Mouse (Mus musculus): Measurements from ENCODE around the gene Arhgap10. TPM values are rescaled to one million over a fixed set of nuclear protein-coding genes. Genes with fewer than 3 reads are reported as not detected.

Arhgap10 gene
- polyA plus RNA-seq, 1 experiment from 2014 or later, result 26.1 TPM

- peaks cover 39% of the 10 kb centered on the region for H3K36me3 ChIP-seq (replicated peaks)
- H3K4me1 ChIP-seq, result 0 out of 2 replicates have a peak, but pooled peaks cover 5% of the 10 kb centered on the region
- no peak overlapping the region for H3K4me3 ChIP-seq
- H3K27ac ChIP-seq (replicated peaks), result no peak overlapping the region
- peaks cover 36% of the 10 kb centered on the region for H3K9me3 ChIP-seq
- WGBS, result 92% methylated on average over 5 of the region's 5 CpGs
- no peak for DNase-seq (ENCODE audit: low spot score)
- no peaks in the 10 kb centered on the region for H3K27me3 ChIP-seq (replicated peaks; ENCODE audit: low read depth, poor library complexity, severe bottlenecking)
These were observed 66.7 kb downstream of the Arhgap10 start for GRCm38 (mm10) chr8:77451052-77451451.

GRCm38 (mm10) chr8:77446294-77446693, 71.5 kb downstream of the Arhgap10 start:
- Histone ChIP-seq H3K27me3 (replicated peaks; ENCODE audit: low read depth, poor library complexity, severe bottlenecking) (no peaks in the 10 kb centered on the region), H3K27ac (replicated peaks) (no peak overlapping the region), H3K9me3 (peaks cover 35% of the 10 kb centered on the region), H3K36me3 (replicated peaks) (peaks cover 36% of the 10 kb centered on the region), H3K4me3 (no peak overlapping the region), H3K4me1 (peaks cover 14% of the 10 kb centered on the region; the same call in 1 of the 2 replicates)
- WGBS, result 92% methylated on average over 12 of the region's 12 CpGs
- DNase-seq (ENCODE audit: low spot score), result no peak

DNA sequence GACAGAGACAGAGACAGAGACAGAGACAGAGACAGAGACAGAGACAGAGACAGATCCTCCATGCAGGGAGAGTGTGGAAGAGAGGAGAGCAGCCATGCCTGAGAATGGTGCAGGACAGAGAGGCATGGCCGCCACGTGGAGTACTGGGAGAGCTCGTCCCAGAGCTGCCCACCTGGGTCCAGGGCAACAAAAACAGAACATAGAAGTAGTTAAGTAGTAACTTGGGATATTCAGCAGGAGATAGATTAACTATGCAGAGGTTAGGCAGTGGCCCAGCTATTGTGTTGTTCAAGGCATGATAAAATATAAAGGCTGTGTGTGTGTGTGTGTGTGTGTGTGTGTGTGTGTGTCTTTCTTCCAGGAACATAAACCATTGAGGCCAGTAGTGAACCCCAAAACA, 72.1 kb downstream of the Arhgap10 start:
- H3K27ac ChIP-seq (replicated peaks), result no peak overlapping the region
- H3K27me3 ChIP-seq (replicated peaks; ENCODE audit: low read depth, poor library complexity, severe bottlenecking), result no peaks in the 10 kb centered on the region
- no peak for DNase-seq (ENCODE audit: low spot score)
- 82% methylated on average over 3 of the region's 3 CpGs for WGBS
- H3K4me1 ChIP-seq, result peaks cover 17% of the 10 kb centered on the region
- H3K9me3 ChIP-seq, result peaks cover 29% of the 10 kb centered on the region
- no peak overlapping the region for H3K4me3 ChIP-seq
- peaks cover 31% of the 10 kb centered on the region for H3K36me3 ChIP-seq (replicated peaks)

GRCm38 (mm10) chr8:77444166-77444870, 73.4 kb downstream of the Arhgap10 start:
- Histone ChIP-seq H3K4me1 (peaks cover 17% of the 10 kb centered on the region), H3K4me3 (no peak overlapping the region), H3K27me3 (replicated peaks; ENCODE audit: low read depth, poor library complexity, severe bottlenecking) (no peaks in the 10 kb centered on the region), H3K36me3 (replicated peaks) (peaks cover 18% of the 10 kb centered on the region), H3K27ac (replicated peaks) (no peak overlapping the region), H3K9me3 (peaks cover 15% of the 10 kb centered on the region)
- 82% methylated on average over 10 of the region's 10 CpGs for WGBS
- no peak for DNase-seq (ENCODE audit: low spot score)

DNA sequence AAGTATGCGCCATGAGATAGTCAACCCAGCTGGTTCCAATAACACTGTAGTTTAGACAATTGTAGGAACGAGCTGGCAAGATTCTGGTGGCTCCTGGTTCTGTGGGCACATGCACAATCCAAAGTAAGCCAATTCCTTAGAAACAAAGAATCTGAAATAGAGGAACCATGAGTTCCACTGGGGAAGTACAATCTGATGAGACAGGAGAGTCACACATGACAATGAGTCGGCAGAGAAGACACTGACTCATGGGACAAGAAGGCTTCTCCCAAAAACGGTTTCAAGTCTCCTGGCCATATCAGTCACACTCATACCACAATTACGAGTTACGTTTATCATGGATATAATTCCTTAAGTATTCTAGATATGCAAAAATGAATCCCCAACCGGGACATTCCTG, 75.3 kb downstream of the Arhgap10 start:
- Histone ChIP-seq H3K27me3 (replicated peaks; ENCODE audit: low read depth, poor library complexity, severe bottlenecking) (no peaks in the 10 kb centered on the region), H3K27ac (replicated peaks) (no peak overlapping the region), H3K9me3 (peaks cover 2% of the 10 kb centered on the region; the same call in 1 of the 2 replicates), H3K4me1 (peaks cover 29% of the 10 kb centered on the region), H3K4me3 (no peak overlapping the region), H3K36me3 (replicated peaks) (peaks cover 4% of the 10 kb centered on the region)
- no peak for DNase-seq (ENCODE audit: low spot score)
- 81% methylated on average over 7 of the region's 7 CpGs for WGBS

GRCm38 (mm10) chr8:77440913-77441312, 76.8 kb downstream of the Arhgap10 start:
- no peak for DNase-seq (ENCODE audit: low spot score)
- WGBS, result 79% methylated on average over 9 of the region's 9 CpGs
- H3K27ac ChIP-seq (replicated peaks), result peak overlapping the region; percentile 35; the same call in 1 of the 2 replicates
- H3K36me3 ChIP-seq (replicated peaks), result no peaks in the 10 kb centered on the region
- H3K27me3 ChIP-seq (replicated peaks; ENCODE audit: low read depth, poor library complexity, severe bottlenecking), result no peaks in the 10 kb centered on the region
- no peak overlapping the region for H3K4me3 ChIP-seq
- H3K4me1 ChIP-seq, result peaks cover 39% of the 10 kb centered on the region
- no peaks in the 10 kb centered on the region for H3K9me3 ChIP-seq

- no peak for DNase-seq (ENCODE audit: low spot score)
- Histone ChIP-seq H3K36me3 (replicated peaks) (no peaks in the 10 kb centered on the region), H3K27ac (replicated peaks) (no peak overlapping the region), H3K9me3 (no peaks in the 10 kb centered on the region), H3K27me3 (replicated peaks; ENCODE audit: low read depth, poor library complexity, severe bottlenecking) (no peaks in the 10 kb centered on the region), H3K4me3 (no peak overlapping the region), H3K4me1 (peaks cover 42% of the 10 kb centered on the region)
- WGBS, result 86% methylated on average over 6 of the region's 6 CpGs
These were observed 77.4 kb downstream of the Arhgap10 start for GRCm38 (mm10) chr8:77440324-77440880.

DNA sequence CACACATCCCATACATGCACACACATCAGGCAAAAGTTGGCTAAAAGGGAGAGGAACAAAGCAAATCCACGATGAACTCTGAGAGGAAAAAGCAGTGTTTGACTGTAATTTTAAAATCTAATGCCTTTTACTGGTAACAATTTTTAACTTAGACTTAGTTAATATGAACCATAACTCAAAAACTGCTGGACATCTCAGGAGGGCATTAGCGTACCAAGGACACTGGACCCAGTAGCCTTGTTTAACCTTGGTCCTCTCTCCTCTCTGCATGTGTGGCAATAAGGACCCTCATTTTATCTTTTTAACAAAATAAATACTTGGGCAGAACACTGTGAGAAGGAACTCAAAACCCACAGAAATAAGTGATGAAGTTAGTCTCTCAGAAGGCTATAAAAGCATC, 78.1 kb downstream of the Arhgap10 start:
- 94% methylated on average over 2 of the region's 2 CpGs for WGBS
- no peaks in the 10 kb centered on the region for H3K9me3 ChIP-seq
- H3K36me3 ChIP-seq (replicated peaks), result no peaks in the 10 kb centered on the region
- no peak overlapping the region for H3K4me3 ChIP-seq
- DNase-seq (ENCODE audit: low spot score), result no peak
- H3K27me3 ChIP-seq (replicated peaks; ENCODE audit: low read depth, poor library complexity, severe bottlenecking), result no peaks in the 10 kb centered on the region
- peaks cover 40% of the 10 kb centered on the region for H3K4me1 ChIP-seq
- H3K27ac ChIP-seq (replicated peaks), result no peak overlapping the region

DNA sequence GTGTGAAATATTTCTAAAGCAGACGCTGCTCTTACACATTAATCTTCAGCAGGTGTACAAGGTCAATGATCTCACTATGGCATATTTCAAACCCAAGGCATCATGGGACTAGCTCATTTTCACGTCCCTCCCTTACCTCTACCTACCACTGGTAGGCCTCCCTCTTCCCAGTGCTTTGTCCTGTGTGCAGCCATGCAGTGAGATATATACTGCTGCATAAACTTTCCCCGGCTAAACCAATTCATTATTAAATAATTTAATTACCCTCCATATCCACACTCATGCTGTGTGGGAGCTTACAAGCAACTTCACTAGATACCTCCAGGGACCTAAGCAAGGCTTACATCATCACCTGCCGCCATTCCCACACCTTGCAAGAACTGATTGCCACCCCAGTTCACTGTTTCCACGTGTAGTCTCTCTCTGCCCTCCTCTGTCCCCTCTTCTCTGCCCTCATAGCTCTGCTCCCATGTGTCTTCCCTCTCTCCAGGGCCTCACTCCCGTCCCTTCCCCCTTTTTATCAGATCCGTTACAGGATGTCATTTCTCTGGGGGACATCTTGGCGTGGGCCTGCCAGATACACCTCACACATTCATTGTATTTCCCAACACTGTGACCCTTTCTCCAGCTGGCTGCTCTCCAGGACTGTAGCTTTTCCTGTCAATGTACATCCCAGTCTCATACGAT, 79.8 kb downstream of the Arhgap10 start:
- Histone ChIP-seq H3K9me3 (no peaks in the 10 kb centered on the region), H3K4me1 (peaks cover 49% of the 10 kb centered on the region), H3K36me3 (replicated peaks) (no peaks in the 10 kb centered on the region), H3K4me3 (no peak overlapping the region), H3K27me3 (replicated peaks; ENCODE audit: low read depth, poor library complexity, severe bottlenecking) (no peaks in the 10 kb centered on the region), H3K27ac (replicated peaks) (no peak overlapping the region)
- no peak for DNase-seq (ENCODE audit: low spot score)
- WGBS, result 74% methylated on average over 9 of the region's 9 CpGs

- no peak for DNase-seq (ENCODE audit: low spot score)
- no peaks in the 10 kb centered on the region for H3K27me3 ChIP-seq (replicated peaks; ENCODE audit: low read depth, poor library complexity, severe bottlenecking)
- H3K9me3 ChIP-seq, result no peaks in the 10 kb centered on the region
- peak overlapping the region; percentile 5 for H3K27ac ChIP-seq (replicated peaks)
- H3K36me3 ChIP-seq (replicated peaks), result no peaks in the 10 kb centered on the region; the same call in 1 of the 2 replicates
- H3K4me3 ChIP-seq, result no peak overlapping the region
- peaks cover 53% of the 10 kb centered on the region for H3K4me1 ChIP-seq
- WGBS, result 38% methylated on average over 15 of the region's 15 CpGs
These were observed 81.5 kb downstream of the Arhgap10 start for GRCm38 (mm10) chr8:77436013-77436990.

- no peak for DNase-seq (ENCODE audit: low spot score)
- 49% methylated on average over 4 of the region's 4 CpGs for WGBS
- Histone ChIP-seq H3K27me3 (replicated peaks; ENCODE audit: low read depth, poor library complexity, severe bottlenecking) (no peaks in the 10 kb centered on the region), H3K4me1 (peaks cover 51% of the 10 kb centered on the region), H3K4me3 (no peak overlapping the region), H3K36me3 (replicated peaks) (no peaks in the 10 kb centered on the region; the same call in none of the 2 replicates), H3K27ac (replicated peaks) (no peak overlapping the region; the same call in 1 of the 2 replicates), H3K9me3 (no peaks in the 10 kb centered on the region)
These were observed 84.5 kb downstream of the Arhgap10 start for GRCm38 (mm10) chr8:77433221-77433620.

- WGBS, result 62% methylated on average over 10 of the region's 10 CpGs
- H3K36me3 ChIP-seq (replicated peaks), result no peaks in the 10 kb centered on the region; the same call in none of the 2 replicates
- H3K9me3 ChIP-seq, result no peaks in the 10 kb centered on the region
- H3K4me1 ChIP-seq, result peaks cover 46% of the 10 kb centered on the region
- no peak overlapping the region for H3K4me3 ChIP-seq
- H3K27ac ChIP-seq (replicated peaks), result no peak overlapping the region; the same call in 1 of the 2 replicates
- no peaks in the 10 kb centered on the region for H3K27me3 ChIP-seq (replicated peaks; ENCODE audit: low read depth, poor library complexity, severe bottlenecking)
- no peak for DNase-seq (ENCODE audit: low spot score)
These were observed 85.0 kb downstream of the Arhgap10 start for GRCm38 (mm10) chr8:77432726-77433125.
